Mouse (Mus musculus): ENCODE data around the gene Prex1.

Prex1 gene

GRCm38 (mm10) chr2:166602948-166603347 lies 110.7 kb downstream of the Prex1 start:
- DNase-seq (ENCODE audit: low spot score), result no peak

GRCm38 (mm10) chr2:166601420-166601819 lies 112.2 kb downstream of the Prex1 start:
- DNase-seq (ENCODE audit: low spot score), result no peak

GRCm38 (mm10) chr2:166598453-166599155 lies 115.0 kb downstream of the Prex1 start:
- DNase-seq (ENCODE audit: low spot score), result no peak

GRCm38 (mm10) chr2:166597763-166598162 lies 115.9 kb downstream of the Prex1 start:
- DNase-seq (ENCODE audit: low spot score), result no peak

GRCm38 (mm10) chr2:166592034-166592912 lies 121.4 kb downstream of the Prex1 start:
- DNase-seq (ENCODE audit: low spot score), result peak; percentile 76

- no peak for DNase-seq (ENCODE audit: low spot score)
Observed at GRCm38 (mm10) chr2:166584491-166584890, 129.1 kb downstream of the Prex1 start.

- no peak for DNase-seq (ENCODE audit: low spot score)
Observed at GRCm38 (mm10) chr2:166583292-166583691, 130.3 kb downstream of the Prex1 start.

GRCm38 (mm10) chr2:166581881-166582583 lies 131.6 kb downstream of the Prex1 start:
- no peak for DNase-seq (ENCODE audit: low spot score)

GRCm38 (mm10) chr2:166579793-166580192 lies 133.8 kb downstream of the Prex1 start:
- DNase-seq (ENCODE audit: low spot score), result no peak

- no peak for DNase-seq (ENCODE audit: low spot score)
Observed at GRCm38 (mm10) chr2:166579361-166579760, 134.3 kb downstream of the Prex1 start.

GRCm38 (mm10) chr2:166575419-166575818 lies 138.2 kb downstream of the Prex1 start:
- DNase-seq (ENCODE audit: low spot score), result no peak

- DNase-seq (ENCODE audit: low spot score), result peak; percentile 49
Observed at GRCm38 (mm10) chr2:166574934-166575333, 138.7 kb downstream of the Prex1 start.

GRCm38 (mm10) chr2:166573621-166574020 lies 140.0 kb downstream of the Prex1 start:
- no peak for DNase-seq (ENCODE audit: low spot score)

GRCm38 (mm10) chr2:166572297-166572696 lies 141.3 kb downstream of the Prex1 start:
- no peak for DNase-seq (ENCODE audit: low spot score)

GRCm38 (mm10) chr2:166569182-166569581 lies 144.4 kb downstream of the Prex1 start:
- DNase-seq (ENCODE audit: low spot score), result no peak

GRCm38 (mm10) chr2:166565503-166565902 lies 148.1 kb downstream of the Prex1 start:
- DNase-seq (ENCODE audit: low spot score), result no peak

- peak; percentile 61 for DNase-seq (ENCODE audit: low spot score)
Observed at GRCm38 (mm10) chr2:166564455-166564854, 149.2 kb downstream of the Prex1 start.

- DNase-seq (ENCODE audit: low spot score), result peak; percentile 90
Observed at GRCm38 (mm10) chr2:166563890-166564289, 149.7 kb downstream of the Prex1 start.

GRCm38 (mm10) chr2:166563076-166563475 lies 150.6 kb downstream of the Prex1 start:
- DNase-seq (ENCODE audit: low spot score), result no peak

- no peak for DNase-seq (ENCODE audit: low spot score)
Observed at GRCm38 (mm10) chr2:166561781-166562180, 151.9 kb downstream of the Prex1 start.

GRCm38 (mm10) chr2:166560826-166561225 lies 152.8 kb downstream of the Prex1 start:
- DNase-seq (ENCODE audit: low spot score), result no peak

- DNase-seq (ENCODE audit: low spot score), result no peak
Observed at GRCm38 (mm10) chr2:166559531-166559930, 154.1 kb downstream of the Prex1 start.

GRCm38 (mm10) chr2:166555508-166555907 lies 158.1 kb downstream of the Prex1 start:
- peak; percentile 23 for DNase-seq (ENCODE audit: low spot score)

All from urinary bladder, postnatal 14 days (tissue).